Mouse (Mus musculus): ENCODE data around the gene Rnf123.

Rnf123 gene

DNA sequence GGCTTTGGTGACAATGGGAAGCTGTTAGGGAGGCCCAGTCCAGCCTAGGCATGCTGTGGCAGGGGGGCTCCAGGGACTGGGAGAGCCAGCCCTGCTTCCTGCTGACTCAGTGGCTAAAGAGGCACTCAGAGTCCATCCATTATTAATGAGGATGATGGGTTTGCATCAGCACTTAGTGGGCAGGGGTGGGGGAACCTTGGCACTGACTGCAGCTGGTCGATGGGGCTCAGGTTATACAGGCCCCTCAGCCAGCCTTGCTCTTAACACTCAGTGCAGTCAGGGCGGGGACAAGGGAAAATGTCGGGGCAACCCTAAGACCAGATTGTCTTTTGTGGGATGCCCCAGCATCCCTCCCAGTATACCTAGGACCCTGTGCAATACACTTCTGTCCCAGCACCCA, 21.0 kb downstream of the Rnf123 start:
- no peak for DNase-seq (ENCODE audit: low spot score in 2 of 2)

DNA sequence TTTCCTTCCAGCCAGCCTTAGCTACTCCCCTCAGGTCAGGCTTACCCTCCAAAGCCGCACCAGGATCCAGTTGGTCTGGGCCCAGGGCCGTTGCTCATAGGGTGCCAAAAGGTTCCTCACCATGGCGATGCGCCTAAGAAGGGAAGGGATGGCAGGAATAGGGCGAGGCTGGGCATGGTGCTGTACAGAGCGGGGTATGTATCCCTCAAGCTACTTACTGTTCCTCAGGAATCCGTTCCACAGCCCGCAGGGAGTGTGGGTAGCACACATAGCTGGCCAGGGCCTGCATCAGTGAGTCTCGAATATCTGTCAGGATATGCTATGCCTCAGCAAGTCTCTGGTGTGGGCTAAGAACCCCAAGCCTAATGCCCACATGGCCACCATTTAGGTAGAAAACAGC, 24.9 kb downstream of the Rnf123 start:
- DNase-seq (ENCODE audit: low spot score in 2 of 2): no peak

DNA sequence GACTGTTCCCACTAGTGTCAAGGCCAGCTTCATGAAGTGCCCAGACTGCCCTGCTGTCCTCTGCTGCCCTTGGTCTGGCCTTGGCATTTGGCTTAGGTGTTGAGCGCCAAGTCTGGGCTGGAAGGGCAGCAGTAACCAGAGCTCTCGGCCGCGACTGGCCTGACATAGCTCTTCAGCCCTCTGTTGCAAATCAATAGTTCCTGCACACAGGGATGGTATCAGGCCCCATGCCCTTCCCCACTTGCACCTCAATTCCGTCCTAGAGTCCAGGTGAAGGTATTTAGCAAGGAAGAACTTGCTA, 25.9 kb downstream of the Rnf123 start:
- no peak for DNase-seq (ENCODE audit: low spot score in 2 of 2)

DNA sequence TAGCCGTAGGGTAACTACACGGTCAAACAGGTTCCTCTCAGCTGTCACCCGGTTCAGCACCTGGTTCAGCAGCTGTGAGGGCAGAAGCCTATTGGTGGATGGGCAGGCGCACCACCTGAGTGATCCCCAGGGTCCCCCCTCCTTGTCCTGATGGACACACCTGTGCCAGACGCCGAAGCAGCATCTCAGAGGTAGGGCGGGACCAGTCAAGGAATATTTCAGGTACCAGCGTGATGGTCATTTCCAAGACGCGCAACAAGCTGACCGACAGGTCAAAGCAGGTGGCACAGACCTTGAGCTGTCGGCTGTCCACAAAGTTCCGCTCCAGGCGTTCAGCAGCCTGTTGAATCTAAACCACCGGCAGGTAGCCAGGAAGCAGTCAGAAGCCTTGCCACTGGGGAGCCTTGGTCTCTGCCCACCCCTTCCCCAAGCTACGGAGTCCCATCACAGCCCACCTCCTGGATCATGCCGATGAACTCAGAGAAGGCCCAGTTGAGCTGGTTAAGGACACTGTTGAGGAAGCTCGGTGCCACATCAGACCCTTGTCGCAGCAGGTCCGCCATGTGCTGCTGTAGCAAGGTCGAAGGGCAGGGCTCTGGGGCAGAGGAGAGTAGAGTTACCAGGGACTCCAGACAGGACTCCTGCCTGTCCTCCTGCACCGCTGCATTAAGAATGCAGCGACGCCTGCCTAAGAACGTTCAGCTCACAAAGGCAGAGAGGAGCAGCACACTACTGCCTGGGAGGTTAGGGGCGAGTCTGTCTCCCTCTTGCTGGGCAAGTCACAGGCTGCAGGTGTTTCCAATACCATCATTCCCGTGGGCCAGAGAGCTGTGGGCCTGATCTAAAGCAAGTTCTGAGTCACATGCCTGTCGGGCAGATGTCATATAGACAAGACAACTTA, 26.5 kb downstream of the Rnf123 start:
- no peak for DNase-seq (ENCODE audit: low spot score in 2 of 2)

DNA sequence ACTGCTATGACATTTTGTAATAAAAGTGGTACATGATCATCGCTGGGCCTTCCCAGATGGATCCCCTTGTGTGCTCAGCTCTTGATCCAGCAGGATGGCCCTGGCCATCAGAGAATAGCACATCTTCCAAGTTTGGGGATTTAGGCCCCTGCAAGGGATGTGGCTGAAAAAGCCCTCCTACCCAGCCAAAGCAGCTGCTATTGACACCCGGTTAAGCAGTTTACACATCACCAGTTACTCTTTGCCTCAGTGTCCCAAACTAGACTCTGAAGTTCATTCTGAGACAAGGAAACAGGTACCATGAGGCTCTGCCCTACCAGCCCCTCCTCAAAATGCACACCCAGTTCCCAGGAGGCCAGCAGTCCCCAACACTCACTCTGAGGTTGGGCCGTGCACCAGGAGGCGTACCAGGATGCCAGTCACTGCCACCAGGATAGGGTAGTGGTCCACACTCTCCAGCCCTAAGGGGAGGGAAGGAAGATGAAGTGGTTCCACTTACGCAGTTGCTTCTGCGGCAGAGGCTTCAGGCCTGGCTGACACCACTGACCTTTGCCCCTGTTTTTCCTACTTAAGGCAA, 27.4 kb downstream of the Rnf123 start:
- DNase-seq (ENCODE audit: low spot score in 2 of 2): no peak

DNA sequence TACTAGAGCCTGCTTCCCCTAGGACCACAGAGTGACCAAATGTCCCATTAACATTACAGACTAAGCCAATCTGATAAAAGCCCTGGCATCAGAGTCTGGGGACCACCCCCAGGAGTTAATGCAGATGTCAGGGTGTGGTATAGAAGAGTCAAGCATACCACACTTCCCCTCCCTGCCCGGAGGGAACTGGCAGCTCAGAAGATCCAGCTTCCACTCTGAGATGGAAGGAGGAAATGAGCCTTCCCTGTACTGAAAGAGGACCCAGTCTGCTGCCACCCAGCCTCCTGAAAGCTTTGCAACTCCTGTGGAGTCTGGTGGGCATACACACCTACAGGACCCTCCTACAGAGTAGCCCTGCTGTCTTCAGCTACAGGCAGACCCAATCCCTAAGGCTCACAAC, 28.1 kb downstream of the Rnf123 start:
- no peak for DNase-seq (ENCODE audit: low spot score in 2 of 2)

DNA sequence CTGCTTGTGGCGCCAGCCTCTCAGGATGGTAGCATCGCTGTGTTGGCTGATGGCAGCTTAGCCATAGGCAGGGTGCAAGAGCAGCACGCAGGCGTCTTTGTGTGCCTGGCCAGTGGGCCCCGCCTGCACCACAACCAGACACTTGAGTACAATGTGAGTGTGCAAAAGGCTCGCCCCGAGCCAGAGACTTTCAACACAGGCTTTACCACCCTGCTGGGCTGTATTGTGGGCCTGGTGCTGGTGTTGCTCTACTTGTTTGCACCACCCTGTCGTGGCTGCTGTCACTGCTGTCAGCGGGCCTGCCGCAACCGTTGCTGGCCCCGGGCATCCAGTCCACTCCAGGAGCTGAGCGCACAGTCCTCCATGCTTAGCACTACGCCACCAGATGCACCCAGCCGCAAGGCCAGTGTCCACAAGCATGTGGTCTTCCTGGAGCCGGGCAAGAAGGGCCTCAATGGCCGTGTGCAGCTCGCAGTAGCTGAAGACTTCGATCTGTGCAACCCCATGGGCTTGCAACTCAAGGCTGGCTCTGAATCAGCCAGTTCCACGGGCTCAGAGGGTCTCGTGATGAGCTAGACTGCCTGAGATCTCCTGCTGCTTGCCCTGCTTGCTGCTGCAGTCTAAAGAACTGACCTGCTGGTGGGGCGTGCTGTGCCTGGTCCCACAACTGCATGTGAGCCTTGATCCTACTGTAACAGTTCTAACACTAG, 28.7 kb downstream of the Rnf123 start:
- no peak for DNase-seq (ENCODE audit: low spot score in 2 of 2)

DNA sequence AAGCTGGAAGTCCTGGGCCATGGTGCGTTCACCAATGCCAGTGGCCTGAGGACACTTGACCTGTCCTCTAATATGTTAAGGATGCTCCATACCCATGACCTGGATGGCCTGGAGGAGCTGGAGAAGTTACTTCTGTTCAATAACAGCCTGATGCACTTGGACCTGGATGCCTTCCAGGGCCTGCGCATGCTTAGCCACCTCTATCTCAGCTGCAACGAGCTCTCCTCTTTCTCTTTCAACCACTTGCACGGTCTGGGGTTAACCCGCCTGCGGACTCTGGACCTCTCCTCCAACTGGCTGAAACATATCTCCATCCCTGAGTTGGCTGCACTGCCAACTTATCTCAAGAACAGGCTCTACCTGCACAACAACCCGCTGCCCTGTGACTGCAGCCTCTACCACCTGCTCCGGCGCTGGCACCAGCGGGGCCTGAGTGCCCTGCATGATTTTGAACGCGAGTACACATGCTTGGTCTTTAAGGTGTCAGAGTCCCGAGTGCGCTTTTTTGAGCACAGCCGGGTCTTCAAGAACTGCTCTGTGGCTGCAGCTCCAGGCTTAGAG, 29.4 kb downstream of the Rnf123 start:
- no peak for DNase-seq (ENCODE audit: low spot score in 2 of 2)

DNA sequence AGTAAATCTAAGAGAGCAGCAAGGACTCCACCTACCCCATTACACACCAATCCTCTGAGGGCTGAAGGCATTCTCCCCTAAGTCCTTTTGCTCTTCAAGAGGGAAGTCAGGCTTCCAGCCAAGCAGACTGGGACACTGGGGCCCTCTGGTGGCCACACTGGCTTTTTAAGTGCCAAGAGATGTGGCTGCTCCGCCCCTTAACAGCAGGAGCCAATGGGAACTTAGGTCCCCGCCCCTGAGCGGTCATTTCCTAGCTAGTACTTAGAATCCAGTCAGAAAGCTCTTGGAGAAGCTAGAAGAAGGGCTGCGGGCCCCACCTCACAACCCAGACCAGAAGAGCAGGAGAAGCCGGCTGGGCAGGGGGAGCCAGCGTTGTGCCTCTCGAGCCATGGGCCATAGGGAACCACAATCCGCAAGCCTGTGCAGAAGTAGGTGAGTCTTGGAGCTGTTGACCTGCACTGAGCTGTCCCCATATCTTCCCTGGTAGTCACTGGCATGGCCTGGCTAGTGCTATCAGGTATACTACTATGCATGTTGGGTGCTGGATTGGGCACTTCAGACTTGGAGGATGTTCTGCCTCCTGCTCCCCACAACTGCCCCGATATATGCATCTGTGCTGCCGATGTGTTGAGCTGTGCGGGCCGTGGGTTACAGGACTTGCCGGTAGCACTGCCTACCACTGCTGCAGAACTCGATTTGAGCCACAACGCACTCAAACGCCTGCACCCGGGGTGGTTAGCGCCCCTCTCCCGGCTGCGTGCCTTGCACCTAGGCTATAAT, 30.1 kb downstream of the Rnf123 start, which contains the start of gene Amigo3:
Gene Amigo3 (plus strand): TSS at position 275 of the 780 bp plus-strand sequence.
- peak; percentile 97 for DNase-seq (ENCODE audit: low spot score in 2 of 2)

DNA sequence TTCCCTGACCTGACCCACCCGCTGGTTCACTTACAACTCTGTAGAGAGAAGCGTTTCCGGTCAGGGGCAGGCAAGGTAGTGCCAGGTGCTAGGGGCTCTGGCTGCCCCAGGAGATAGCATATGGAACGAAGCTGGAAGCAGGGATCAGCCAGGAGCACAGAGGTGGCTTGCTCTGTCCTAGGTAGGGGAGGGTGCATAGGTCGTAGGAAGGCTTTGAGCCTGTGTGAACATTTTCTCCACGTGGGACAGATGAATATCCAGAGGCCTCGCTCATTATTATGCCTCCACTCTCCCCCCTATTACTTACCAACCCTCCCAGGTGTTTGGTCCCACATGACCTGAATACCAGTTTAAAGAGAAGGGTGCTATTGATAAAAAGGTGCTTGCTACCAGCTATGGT, 30.7 kb downstream of the Rnf123 start:
- no peak for DNase-seq (ENCODE audit: low spot score in 2 of 2)

DNA sequence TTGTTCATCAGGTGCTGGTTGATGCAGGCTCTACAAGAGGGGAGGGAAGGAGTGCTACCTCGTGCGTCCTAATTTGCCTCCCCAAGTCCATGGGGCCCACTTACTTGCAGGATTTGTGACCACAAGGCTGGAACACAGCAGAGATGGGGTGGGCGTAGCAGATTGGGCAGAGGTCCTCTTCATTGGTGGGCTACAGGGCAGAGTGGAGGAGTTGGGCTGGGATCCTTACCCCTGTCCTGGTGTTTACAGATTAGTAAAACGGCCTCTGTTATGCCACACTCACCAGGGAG, 31.3 kb downstream of the Rnf123 start:
- no peak for DNase-seq (ENCODE audit: low spot score in 2 of 2)

DNA sequence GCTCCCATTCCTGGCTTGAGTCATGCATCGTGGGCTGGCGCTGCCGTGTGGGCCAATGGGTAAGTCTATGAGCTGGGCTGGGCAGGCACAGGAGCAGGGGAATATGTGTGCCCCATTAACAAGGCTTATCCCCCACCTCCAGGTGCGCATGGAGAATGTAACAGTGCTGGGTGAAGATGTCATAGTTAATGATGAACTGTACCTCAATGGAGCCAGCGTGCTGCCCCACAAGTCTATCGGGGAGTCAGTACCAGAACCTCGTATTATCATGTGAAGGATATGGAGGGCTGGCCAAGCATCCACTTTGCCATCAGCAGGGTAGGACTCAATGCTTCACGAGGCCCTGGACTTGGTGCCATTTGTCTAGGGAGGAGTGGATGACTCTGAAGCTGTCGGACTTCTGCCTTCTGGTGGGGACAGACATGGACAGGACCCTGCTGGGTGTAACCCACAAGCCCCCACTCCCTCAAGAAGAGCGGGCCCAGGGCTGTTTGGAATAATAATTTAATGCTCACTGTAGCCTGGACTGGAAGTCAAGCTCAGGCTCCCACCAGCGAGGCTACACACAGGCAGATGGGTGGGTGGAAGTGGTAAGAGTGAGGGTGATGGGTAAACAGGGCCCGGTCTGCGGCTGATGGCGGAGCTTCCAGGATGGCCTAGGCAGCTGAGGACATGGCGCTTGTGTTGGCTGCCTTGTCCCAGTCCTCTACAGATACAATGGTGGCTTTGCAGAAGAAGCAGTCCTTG, 31.8 kb downstream of the Rnf123 start:
- no peak for DNase-seq (ENCODE audit: low spot score in 2 of 2)

DNA sequence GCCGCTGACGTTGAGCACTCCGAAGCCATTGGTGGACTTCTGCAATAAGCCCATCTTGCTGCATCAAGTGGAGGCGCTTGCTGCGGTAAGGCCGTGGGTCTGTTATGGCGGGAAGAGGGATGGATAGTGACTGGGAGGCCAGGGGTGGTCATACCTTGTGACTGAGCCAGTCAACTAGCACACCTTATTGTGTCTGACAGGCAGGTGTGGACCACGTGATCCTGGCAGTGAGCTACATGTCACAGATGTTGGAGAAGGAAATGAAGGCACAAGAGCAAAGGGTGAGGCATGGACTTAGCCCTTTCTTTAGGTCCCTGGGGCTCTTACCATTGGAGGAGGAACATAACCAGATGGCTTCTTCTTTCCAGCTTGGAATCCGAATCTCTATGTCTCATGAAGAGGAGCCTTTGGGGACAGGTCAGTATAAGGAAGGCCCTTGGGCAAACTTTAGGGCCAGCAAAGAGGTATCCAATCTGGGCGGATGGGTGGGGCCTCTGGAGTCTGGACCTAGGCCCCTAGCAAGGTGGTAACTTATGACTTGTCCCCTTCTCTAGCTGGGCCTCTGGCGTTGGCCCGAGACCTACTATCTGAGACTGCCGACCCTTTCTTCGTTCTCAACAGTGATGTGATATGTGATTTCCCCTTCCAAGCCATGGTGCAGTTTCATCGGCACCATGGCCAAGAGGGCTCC, 33.4 kb downstream of the Rnf123 start:
- no peak for DNase-seq (ENCODE audit: low spot score in 2 of 2)

DNA sequence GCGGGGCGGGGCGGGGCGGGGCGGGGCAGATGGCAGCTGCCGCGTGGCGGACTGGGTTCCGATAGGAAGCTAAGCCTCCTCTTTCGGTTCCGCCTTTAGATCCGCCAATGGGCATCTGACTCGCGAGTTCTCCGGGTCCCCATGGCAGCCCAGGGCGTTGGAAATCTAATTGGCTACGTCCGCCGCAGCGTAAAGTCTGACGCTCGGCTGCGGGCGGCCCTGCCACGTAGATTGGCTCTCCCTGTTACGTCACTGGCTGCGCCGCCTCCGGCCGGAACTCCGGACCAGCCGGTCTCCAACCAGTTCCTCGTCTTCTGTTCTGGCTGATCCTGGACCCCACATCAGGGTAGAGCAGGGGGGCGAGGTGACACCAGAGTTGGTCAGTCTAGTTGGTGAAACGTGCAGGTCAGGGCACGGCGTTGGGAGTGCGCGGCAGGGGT, 34.1 kb downstream of the Rnf123 start, which contains the start of gene Gmppb:
Gene Gmppb (plus strand): TSS at position 227 of the 440 bp plus-strand sequence.
- peak; percentile 93 to 98 for DNase-seq (ENCODE audit: low spot score in 2 of 2)

DNA sequence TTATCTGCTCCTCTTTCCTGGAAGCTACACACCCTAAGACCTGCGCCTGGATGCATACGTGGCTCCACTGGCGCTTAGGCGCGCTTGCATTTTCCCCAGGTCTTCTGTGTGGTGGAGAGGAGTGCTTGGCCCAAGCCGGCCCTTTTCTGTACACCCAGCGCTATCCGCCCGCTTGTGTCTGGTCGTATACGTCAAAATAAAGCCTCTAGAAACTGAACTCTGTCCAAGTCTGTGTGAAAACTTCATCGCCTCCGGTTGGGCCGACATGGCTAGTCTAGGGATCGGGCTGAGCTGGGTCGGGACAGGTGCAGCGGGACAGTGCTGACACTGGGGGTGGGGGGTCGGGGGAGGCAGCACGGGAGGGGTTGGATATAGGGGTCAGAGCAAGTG, 34.6 kb downstream of the Rnf123 start:
- DNase-seq (ENCODE audit: low spot score in 2 of 2): no peak

DNA sequence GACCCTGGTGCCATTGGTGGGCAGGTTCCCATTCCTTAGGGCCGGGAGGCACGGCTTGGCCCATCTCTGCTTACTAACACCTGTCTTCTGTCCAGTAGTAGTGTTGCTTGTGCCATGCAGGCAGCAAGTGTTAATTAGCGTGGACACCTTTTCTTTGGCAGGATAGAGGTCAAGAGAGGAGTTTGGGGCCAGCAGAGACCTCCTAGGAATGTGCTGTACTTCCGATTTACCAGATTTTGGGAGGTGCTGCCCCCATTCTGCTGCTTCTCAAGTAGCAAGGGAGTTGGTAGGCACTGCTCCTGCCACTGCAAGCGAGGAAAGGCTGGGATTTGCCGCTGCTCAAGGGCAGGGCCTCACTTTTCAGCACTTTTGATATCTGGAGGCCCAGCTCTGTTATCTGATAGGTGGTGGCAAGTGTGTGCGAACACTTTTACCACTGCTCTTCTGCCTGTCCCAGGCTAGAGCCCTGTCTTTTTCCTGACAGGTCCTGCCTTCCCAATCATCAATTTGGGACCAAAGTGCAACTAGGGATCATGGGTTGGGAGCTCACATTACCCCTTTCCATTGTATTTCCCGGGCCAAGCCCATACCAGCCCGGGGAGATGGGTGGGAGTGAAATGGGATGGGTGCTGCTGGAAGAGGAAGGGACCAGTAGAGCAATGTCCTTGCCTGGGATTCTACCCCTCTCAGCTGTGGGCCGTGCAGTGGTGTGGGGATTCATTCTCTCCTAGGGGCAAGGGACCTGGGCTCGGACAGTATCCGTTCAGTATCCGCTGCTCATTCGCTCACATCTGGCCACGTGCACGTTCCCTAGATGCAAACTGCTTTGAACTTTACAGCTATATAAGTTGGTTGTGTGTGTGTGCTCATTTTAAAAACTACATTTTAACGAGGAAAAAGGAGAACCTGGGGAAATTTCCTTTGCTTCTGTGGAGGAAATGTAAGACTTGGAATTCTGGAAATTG, 35.3 kb downstream of the Rnf123 start:
- no peak for DNase-seq (ENCODE audit: low spot score in 2 of 2)

DNA sequence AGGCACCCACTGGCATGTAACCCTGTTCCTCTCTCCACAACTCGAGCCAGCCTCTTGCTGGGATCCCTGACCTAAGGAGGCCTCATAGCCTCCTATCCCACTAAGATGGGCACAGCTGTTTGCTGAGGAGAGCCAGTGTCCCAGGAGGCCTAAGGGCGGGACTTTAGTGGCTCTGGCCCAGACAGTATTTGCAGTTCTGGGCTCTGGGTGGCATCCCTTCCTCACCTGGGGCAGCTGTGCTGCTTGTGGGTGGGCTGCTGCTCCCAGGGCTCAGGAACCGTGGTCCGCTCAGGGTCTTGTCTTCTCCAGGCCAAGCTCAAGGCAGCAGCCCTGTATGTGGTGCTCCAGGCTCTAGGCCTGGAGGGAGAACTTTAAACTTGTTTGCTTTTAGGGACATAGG, 36.6 kb downstream of the Rnf123 start:
- no peak for DNase-seq (ENCODE audit: low spot score in 2 of 2)

DNA sequence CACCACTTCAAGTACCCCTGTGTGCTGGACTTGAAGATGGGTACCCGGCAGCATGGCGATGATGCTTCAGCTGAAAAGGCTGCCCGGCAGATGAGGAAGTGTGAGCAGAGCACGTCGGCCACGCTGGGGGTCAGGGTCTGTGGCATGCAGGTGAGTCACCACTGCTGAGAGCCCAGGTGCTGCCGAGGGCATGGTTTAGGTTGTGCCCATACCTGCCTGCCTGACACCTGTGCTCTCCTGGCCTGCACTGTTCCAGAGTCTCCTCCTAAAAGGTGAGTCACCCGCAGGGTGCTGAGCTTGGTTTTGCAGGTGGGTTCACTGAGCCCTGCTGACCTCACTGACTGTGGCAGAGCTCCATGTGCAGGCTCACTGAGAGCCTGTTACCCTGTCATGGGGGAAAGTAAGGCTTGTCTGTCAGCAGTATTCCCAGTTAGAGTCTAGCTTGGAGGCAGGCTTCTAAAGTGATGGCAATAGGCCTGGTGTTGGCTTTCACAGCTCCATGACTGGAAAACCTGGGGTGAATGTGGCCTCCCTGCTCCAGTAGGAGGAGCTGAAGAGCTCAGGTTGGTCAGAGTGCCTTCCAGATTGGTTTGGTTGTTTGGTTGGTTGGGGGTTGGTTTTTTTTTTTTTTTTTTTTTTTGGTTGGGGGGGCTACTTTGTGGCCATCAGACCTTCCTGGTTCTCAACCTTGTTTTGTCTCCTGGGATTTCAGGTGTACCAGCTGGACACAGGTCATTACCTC, 38.2 kb downstream of the Rnf123 start:
- peak in 1 of 2 experiments; percentile 42 for DNase-seq (ENCODE audit: low spot score in 2 of 2)
